Mouse (Mus musculus) liver, adult (tissue): ENCODE measurements at regions not wholly inside any gene's neighbourhood (a gene's known extent, or its start where the extent isn't known, plus 50 kb on each side); places are given as distances from the start of the nearest gene placed in this dataset.

Experiments
- GATA4 ChIP-seq: IDR thresholded peaks from 2 replicates; pipeline ENCODE4 v1.6.1; 2014; ENCODE audit warnings: mild to moderate bottlenecking, low read length; ENCODE audit not compliant: insufficient replicate concordance

DNA sequence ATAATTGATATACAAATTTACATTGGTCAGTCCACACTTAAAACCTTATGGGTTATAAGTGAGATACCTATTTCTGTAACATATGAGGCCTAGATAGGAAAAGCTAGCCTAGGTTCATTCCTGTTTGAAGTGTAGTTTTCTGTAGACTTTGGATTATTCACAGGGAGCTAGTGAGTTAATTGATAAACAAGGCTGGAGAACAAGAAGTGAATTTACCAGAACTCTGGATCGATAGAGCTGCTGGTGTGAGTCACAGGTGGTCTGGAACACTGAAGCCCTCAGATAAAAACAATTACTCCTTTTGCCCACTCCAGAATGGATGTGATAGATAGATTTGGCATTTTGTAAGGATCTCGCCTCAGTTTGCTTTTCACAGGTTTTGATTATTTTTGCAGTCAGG, 62.0 kb upstream of the Rtl1 start:
- TF ChIP-seq GATA4, result no peak

DNA sequence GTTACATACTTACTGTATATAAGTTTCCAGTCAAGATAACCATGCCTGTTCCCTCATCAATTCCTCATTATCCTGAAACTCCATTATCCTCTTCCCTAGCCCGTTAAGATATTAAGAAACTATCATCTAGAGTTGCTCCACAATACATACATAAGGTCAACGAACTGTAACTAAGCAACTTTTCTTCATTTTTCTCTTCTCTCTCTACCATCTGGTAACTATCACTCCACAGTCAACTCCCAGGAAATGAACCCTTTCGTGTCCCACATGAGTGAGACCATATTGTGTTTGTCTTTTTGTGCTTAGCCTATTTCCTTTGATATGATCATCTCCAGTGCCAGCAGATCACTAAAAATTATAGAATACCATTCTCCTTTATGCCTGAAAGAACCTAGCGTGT, 74.6 kb upstream of the Rtl1 start:
- no peak for TF ChIP-seq GATA4

DNA sequence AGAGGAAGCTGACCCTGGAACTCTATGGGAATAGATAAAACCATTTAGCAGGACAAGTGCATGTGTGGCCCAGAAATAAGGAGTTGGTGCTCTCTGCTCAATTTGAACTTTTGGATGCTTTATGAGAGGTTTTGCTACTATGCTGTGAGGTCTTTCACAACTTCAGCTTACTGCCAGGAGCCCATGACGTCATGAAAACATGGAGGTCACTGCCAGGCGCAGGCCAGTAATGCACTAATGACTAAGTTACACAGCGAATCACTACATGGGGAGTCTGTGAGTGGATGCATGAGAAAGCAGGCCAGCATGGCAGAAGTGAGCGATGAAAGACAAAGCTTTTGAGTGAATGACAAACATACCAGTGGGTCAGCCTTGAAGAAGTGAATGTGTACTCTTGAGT, 93.9 kb upstream of the Rtl1 start:
- no peak for TF ChIP-seq GATA4

GRCm38 (mm10) chr12:109694801-109695430, 94.8 kb upstream of the Rtl1 start:
- no peak for TF ChIP-seq GATA4

DNA sequence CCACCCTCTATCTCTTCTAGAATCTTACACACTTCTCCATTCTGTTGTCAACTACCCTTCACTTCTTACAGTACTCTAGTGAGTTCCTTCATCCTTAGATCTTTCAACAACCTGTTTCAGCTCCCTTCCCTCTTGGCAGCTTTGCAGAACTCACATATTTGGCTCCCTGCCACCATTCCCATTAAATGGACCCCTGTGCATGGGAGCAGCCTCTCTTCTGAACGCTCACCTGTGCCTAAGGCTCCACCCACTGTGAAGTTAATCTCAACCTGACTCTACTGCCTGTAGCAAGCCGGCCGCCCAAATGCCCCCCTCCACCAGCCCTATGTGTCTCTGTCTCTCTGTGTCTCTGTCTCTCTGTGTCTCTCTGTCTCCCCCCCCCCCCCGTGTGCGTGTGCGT, 106.7 kb upstream of the Rtl1 start:
- no peak for TF ChIP-seq GATA4

- TF ChIP-seq GATA4, result no peak
Observed at GRCm38 (mm10) chr12:109709661-109710060, 109.5 kb upstream of the Rtl1 start.

DNA sequence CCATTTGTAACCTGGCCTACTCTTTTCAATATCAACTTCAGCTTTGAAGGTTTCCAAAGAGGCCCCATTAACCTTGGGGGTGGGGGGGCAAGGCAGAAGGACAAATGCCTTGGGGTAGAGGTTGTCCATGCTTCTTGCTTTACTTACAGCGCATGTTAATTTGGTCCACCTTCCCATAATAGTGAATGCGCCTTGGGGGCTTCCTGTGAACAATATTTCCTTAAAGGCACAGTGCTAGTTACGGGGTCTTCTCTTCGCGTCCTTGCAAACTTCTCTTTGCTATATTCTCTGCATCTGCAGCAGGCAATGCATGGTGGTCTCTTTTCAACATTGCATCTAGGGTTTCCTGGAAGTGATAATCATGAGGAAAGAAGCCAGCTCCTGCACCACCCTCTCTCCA, 111.3 kb upstream of the Rtl1 start:
- TF ChIP-seq GATA4, result no peak

DNA sequence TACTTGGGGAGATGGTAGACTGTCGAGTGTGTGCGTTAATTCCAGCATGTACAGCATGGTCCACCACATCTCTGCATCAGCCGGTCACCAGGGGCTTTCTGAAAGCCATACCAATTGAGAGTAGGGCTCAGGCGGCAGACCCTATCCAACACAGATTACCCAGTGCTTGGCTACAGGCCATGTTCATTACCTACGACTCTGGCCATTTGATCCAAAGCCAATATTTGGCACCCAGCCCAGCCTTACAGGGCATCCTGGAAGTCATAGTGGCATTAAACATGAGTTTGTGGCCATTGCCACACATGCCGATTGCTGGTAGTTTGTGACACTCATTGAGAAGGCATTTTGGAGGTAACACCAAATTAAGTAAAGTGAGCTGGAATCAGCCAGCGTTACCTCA, 111.8 kb upstream of the Rtl1 start:
- TF ChIP-seq GATA4, result no peak

DNA sequence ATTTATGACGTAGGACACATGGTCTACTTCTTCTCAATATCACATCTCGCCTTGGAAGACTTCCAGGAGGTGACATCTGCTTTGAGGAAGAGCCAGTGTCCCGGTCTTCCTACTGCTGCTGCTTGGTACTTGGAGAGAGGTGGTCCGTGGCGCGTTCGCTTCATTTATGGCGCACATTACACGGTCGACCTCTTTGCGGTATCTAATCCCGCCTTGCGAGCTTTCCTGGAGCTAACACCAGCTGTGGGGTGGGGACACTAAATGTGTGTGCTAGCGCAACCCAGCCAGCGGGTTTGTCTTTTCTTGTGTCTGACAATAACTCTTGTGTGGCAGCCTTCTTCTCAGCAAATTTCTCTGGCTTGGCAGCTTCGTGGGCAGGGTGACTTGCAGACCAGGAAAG, 112.3 kb upstream of the Rtl1 start:
- TF ChIP-seq GATA4, result no peak

GRCm38 (mm10) chr12:109713041-109713440, 112.9 kb upstream of the Rtl1 start:
- no peak for TF ChIP-seq GATA4

GRCm38 (mm10) chr12:109714061-109714460, 113.9 kb upstream of the Rtl1 start:
- TF ChIP-seq GATA4, result no peak

DNA sequence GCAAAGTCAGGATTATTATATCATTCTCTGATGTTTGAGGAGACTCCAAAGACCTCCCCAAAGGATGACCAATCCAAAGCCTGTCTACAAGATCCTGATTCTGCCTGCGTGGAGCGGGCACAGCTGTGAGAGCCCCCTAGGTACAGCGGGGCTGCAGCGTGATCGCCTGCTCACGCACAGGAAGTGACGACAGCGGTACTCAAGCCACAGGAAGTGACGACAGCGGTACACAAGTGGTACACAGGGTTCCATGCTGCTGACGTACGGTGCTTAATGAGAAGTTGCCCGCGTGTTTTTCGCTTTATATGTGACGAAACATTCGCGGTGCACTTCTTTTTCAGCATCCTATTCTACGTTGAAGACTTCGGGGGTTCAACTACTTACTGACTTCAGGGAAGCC, 116.9 kb upstream of the Rtl1 start:
- TF ChIP-seq GATA4, result no peak

- TF ChIP-seq GATA4, result no peak
Observed at GRCm38 (mm10) chr12:109718036-109718435, 117.9 kb upstream of the Rtl1 start.

- TF ChIP-seq GATA4, result no peak
Observed at GRCm38 (mm10) chr12:109738201-109738600, 138.1 kb upstream of the Rtl1 start.

GRCm38 (mm10) chr12:109738911-109739310, 138.8 kb upstream of the Rtl1 start:
- TF ChIP-seq GATA4, result no peak

DNA sequence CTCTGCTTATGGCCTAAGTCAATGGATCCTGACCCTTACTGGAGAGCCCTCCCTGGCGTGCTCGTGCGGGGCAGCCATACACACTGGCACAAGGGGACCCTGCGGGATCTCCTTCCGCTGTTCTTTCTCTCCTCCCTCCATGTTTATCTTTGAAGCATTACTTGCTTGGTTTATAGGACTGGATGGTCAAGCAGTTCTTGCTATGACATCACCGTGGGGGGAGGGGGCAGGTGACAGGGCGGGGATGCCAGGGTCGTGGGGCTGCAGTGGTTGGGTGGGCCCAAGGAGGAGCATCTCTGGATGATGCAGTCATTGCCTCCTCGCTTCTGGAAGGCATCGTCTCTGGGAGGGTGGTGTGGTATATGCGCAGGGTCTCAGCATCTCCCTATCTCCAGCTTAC, 142.4 kb upstream of the Rtl1 start:
- no peak for TF ChIP-seq GATA4

DNA sequence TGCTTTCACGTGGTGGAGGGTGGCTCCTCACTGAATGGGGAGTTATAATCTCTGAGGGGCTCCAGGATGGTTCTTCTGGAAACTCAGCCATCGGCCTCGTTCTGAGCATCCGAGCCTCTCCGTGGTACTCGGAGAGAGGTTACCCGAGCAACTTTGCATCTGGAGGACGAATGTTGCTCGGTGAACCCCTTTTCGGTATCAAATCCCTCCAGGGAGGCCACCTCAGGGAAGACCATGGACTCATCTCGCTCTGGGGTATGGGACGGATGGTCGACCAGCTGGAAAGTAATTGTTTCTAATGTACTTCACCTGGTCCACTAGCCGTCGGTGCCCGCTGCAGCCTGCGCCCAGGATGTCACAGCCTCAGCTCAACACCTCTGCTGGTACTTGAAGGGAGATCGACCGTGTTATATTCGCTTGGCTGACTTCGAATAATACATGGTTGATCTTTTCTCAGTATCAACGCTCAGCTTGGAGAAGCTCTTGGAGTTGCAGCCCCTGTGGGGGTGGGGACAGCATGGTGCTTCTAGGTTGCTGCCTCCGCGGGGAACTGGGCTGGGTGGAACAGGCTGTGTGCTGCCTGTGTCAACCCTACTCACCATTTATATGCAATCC, 143.0 kb upstream of the Rtl1 start:
- TF ChIP-seq GATA4, result no peak
